Mouse (Mus musculus): Measurements from ENCODE around the gene Slc25a44.

- TF ChIP-seq MAFK (IDR thresholded peaks at IDR 0.05; ENCODE audit: insufficient read depth, low read depth, low read length), result no peak
- no peak for TF ChIP-seq HCFC1 (IDR thresholded peaks at IDR 0.05; ENCODE audit: borderline replicate concordance, insufficient read depth, low read length)
- no peak for TF ChIP-seq ZC3H11A (IDR thresholded peaks at IDR 0.05; ENCODE audit: borderline replicate concordance, low read depth, low read length)
Observed at GRCm38 (mm10) chr3:88403522-88404230, 21.3 kb downstream of the Slc25a44 start.

Data from ES-E14 (cell line).